Mouse (Mus musculus) ovary, adult 18-20 months (tissue): Measurements from ENCODE around the gene Cyp2c39.
"Not testable (repeated sequence)": the region's sequence is repeated elsewhere in the genome, so short reads cannot be mapped to it uniquely, and the experiment has no call there.

Source experiments
- DNase-seq: peaks from one replicate; pipeline ENCODE4 v3.0.0; 2022; ENCODE audit warnings: low spot score, mixed read lengths

The Cyp2c39 gene

GRCm38 (mm10) chr19:39510534-39510933, at the start of gene Cyp2c39:
Gene Cyp2c39 (plus strand): TSS chr19:39510862.
- no peak for DNase-seq

DNA sequence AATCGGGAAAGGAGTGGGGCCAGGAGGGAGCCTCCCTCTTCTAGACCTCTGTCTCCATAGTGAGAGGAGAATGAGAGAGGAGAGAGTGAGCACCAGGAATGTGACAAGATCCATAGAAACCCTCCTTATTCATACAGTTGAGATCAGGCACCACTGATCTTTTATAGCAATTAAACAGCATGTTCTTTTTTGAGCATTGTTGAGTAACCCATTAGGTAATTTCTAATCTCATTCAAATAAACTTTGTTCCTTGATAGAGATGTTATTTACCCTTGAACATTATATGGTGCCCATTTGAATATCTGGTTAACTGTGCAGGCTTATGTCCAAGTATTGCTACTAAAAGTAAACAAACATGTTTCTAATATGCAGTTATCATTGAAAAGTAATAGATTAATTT, 47.7 kb upstream of the Cyp2c39 start, which contains the start of gene Cyp2c38:
Cyp2c38 (minus strand) TSS at position 135 of the 400 bp plus-strand sequence.
- no peak for DNase-seq

GRCm38 (mm10) chr19:39463923-39464322, 46.7 kb upstream of the Cyp2c39 start:
- DNase-seq = no peak

DNA sequence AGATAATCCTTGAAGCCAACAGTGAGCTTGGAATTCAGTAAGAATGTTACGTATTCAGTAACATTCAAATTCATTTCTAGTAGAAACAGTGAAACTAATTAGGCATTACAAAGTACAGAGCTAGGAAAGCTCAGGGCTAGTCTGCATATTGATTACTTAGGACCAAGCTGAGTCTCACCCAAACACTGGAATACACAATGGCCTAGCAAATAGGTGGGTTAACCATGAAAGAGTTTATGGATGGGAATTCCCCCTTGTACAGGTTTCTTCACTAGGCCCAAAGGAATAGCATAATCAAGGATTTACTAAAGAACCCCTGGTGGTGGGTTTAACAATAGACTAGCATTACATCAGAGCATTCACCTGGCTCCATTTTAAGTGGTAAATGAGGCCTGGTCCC, 26.7 kb upstream of the Cyp2c39 start:
- not testable (repeated sequence) for DNase-seq

- DNase-seq = no peak
These were observed 4.3 kb upstream of the Cyp2c39 start for GRCm38 (mm10) chr19:39506341-39506740.

DNA sequence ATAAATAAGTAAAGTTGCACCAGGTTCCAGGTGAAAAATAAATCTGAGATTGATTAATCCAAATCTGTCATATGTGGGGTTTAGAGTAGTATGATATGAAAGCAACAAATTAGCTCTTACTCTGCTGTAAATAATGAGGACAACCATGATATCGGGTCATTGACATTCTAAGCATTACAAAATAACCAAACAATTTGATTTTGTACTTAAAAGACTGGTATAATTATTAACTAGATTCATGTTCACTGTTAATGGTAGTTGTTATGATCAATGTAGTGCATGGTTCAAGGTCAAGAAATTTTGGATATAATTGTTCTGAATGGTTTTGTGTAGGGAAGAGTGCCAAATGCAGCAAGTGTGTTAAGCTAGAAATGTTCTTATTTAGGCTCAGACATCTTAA, 1.1 kb upstream of the Cyp2c39 start:
- DNase-seq = no peak
